Mouse (Mus musculus): ENCODE results near the gene Bmp8a. TPM values are rescaled to one million over a fixed set of nuclear protein-coding genes. Genes with fewer than 3 reads are reported as not detected.
"Not testable (repeated sequence)": the region's sequence is repeated elsewhere in the genome, so short reads cannot be mapped to it uniquely, and the experiment has no call there.

The Bmp8a gene
- polyA plus RNA-seq, 1 experiment from 2014 or later = 0.68 TPM

- not testable (repeated sequence) for H3K9me3 ChIP-seq (ENCODE audit: control insufficient read depth, low read length); H3K9ac ChIP-seq (ENCODE audit: low read length); ATAC-seq (ENCODE audit: low read depth); H3K36me3 ChIP-seq (ENCODE audit: control insufficient read depth, insufficient read depth, low read length); H3K27me3 ChIP-seq (ENCODE audit: control insufficient read depth, insufficient read depth, low read depth, low read length); H3K27ac ChIP-seq (ENCODE audit: low read length); H3K4me2 ChIP-seq (ENCODE audit: low read depth, low read length); H3K4me1 ChIP-seq (replicated peaks; ENCODE audit: control insufficient read depth, insufficient read depth, low read length); H3K4me3 ChIP-seq (ENCODE audit: low read length)
- 72% methylated on average over 10 of the region's 10 CpGs for WGBS
These were observed 7.8 kb downstream of the Bmp8a start for GRCm38 (mm10) chr4:123335244-123335643.

GRCm38 (mm10) chr4:123334177-123334576 is 8.9 kb downstream of the Bmp8a start:
- 48% methylated on average over 3 of the region's 3 CpGs for WGBS
- Histone ChIP-seq H3K4me1 (replicated peaks; ENCODE audit: control insufficient read depth, insufficient read depth, low read length) (no peaks in the 10 kb centered on the region), H3K9me3 (ENCODE audit: control insufficient read depth, low read length) (no peaks in the 10 kb centered on the region), H3K4me2 (ENCODE audit: low read depth, low read length) (no peak overlapping the region), H3K27ac (ENCODE audit: low read length) (no peak overlapping the region), H3K36me3 (ENCODE audit: control insufficient read depth, insufficient read depth, low read length) (no peaks in the 10 kb centered on the region), H3K4me3 (ENCODE audit: low read length) (no peak overlapping the region), H3K27me3 (ENCODE audit: control insufficient read depth, insufficient read depth, low read depth, low read length) (no peaks in the 10 kb centered on the region), H3K9ac (ENCODE audit: low read length) (no peak overlapping the region)
- no peak for ATAC-seq (ENCODE audit: low read depth)

GRCm38 (mm10) chr4:123333151-123333550 is 9.9 kb downstream of the Bmp8a start:
- Histone ChIP-seq H3K9me3 (ENCODE audit: control insufficient read depth, low read length) (no peaks in the 10 kb centered on the region), H3K4me3 (ENCODE audit: low read length) (no peak overlapping the region), H3K4me1 (replicated peaks; ENCODE audit: control insufficient read depth, insufficient read depth, low read length) (no peaks in the 10 kb centered on the region), H3K27me3 (ENCODE audit: control insufficient read depth, insufficient read depth, low read depth, low read length) (no peaks in the 10 kb centered on the region), H3K36me3 (ENCODE audit: control insufficient read depth, insufficient read depth, low read length) (no peaks in the 10 kb centered on the region), H3K4me2 (ENCODE audit: low read depth, low read length) (no peak overlapping the region), H3K9ac (ENCODE audit: low read length) (no peak overlapping the region), H3K27ac (ENCODE audit: low read length) (no peak overlapping the region)
- ATAC-seq (ENCODE audit: low read depth) = no peak
- 92% methylated on average over 4 of the region's 4 CpGs for WGBS

GRCm38 (mm10) chr4:123331961-123332360 is 11.1 kb downstream of the Bmp8a start:
- H3K27ac ChIP-seq (ENCODE audit: low read length); H3K36me3 ChIP-seq (ENCODE audit: control insufficient read depth, insufficient read depth, low read length); ATAC-seq (ENCODE audit: low read depth); H3K4me2 ChIP-seq (ENCODE audit: low read depth, low read length); H3K9me3 ChIP-seq (ENCODE audit: control insufficient read depth, low read length); H3K4me1 ChIP-seq (replicated peaks; ENCODE audit: control insufficient read depth, insufficient read depth, low read length); H3K9ac ChIP-seq (ENCODE audit: low read length); H3K27me3 ChIP-seq (ENCODE audit: control insufficient read depth, insufficient read depth, low read depth, low read length); H3K4me3 ChIP-seq (ENCODE audit: low read length): not testable (repeated sequence)
- 43% methylated on average over 1 of the region's 1 CpGs for WGBS

GRCm38 (mm10) chr4:123331326-123331725 is 11.7 kb downstream of the Bmp8a start:
- 54% methylated on average over 5 of the region's 5 CpGs for WGBS
- Histone ChIP-seq H3K27ac (ENCODE audit: low read length) (no peak overlapping the region), H3K27me3 (ENCODE audit: control insufficient read depth, insufficient read depth, low read depth, low read length) (no peaks in the 10 kb centered on the region), H3K4me2 (ENCODE audit: low read depth, low read length) (no peak overlapping the region), H3K4me1 (replicated peaks; ENCODE audit: control insufficient read depth, insufficient read depth, low read length) (no peaks in the 10 kb centered on the region), H3K36me3 (ENCODE audit: control insufficient read depth, insufficient read depth, low read length) (no peaks in the 10 kb centered on the region), H3K4me3 (ENCODE audit: low read length) (no peak overlapping the region), H3K9me3 (ENCODE audit: control insufficient read depth, low read length) (no peaks in the 10 kb centered on the region), H3K9ac (ENCODE audit: low read length) (no peak overlapping the region)
- ATAC-seq (ENCODE audit: low read depth) = no peak

- Histone ChIP-seq H3K4me1 (replicated peaks; ENCODE audit: control insufficient read depth, insufficient read depth, low read length) (no peaks in the 10 kb centered on the region), H3K27me3 (ENCODE audit: control insufficient read depth, insufficient read depth, low read depth, low read length) (no peaks in the 10 kb centered on the region), H3K4me3 (ENCODE audit: low read length) (no peak overlapping the region), H3K36me3 (ENCODE audit: control insufficient read depth, insufficient read depth, low read length) (no peaks in the 10 kb centered on the region), H3K4me2 (ENCODE audit: low read depth, low read length) (no peak overlapping the region), H3K27ac (ENCODE audit: low read length) (no peak overlapping the region), H3K9me3 (ENCODE audit: control insufficient read depth, low read length) (no peaks in the 10 kb centered on the region), H3K9ac (ENCODE audit: low read length) (no peak overlapping the region)
- ATAC-seq (ENCODE audit: low read depth) = no peak
- 58% methylated on average over 6 of the region's 6 CpGs for WGBS
These were observed 14.1 kb downstream of the Bmp8a start for GRCm38 (mm10) chr4:123328946-123329345.

- Histone ChIP-seq H3K4me3 (ENCODE audit: low read length) (no peak overlapping the region), H3K4me2 (ENCODE audit: low read depth, low read length) (no peak overlapping the region), H3K27me3 (ENCODE audit: control insufficient read depth, insufficient read depth, low read depth, low read length) (peaks cover 5% of the 10 kb centered on the region), H3K9ac (ENCODE audit: low read length) (no peak overlapping the region), H3K9me3 (ENCODE audit: control insufficient read depth, low read length) (no peaks in the 10 kb centered on the region), H3K27ac (ENCODE audit: low read length) (no peak overlapping the region), H3K4me1 (replicated peaks; ENCODE audit: control insufficient read depth, insufficient read depth, low read length) (no peaks in the 10 kb centered on the region), H3K36me3 (ENCODE audit: control insufficient read depth, insufficient read depth, low read length) (no peaks in the 10 kb centered on the region)
- ATAC-seq (ENCODE audit: low read depth) = no peak
- WGBS = 40% methylated on average over 3 of the region's 3 CpGs
These were observed 15.4 kb downstream of the Bmp8a start for GRCm38 (mm10) chr4:123327630-123328029.

GRCm38 (mm10) chr4:123326087-123326486 is 17.0 kb downstream of the Bmp8a start:
- Histone ChIP-seq H3K27ac (ENCODE audit: low read length) (no peak overlapping the region), H3K9ac (ENCODE audit: low read length) (no peak overlapping the region), H3K27me3 (ENCODE audit: control insufficient read depth, insufficient read depth, low read depth, low read length) (peaks cover 5% of the 10 kb centered on the region), H3K4me2 (ENCODE audit: low read depth, low read length) (no peak overlapping the region), H3K36me3 (ENCODE audit: control insufficient read depth, insufficient read depth, low read length) (no peaks in the 10 kb centered on the region), H3K4me1 (replicated peaks; ENCODE audit: control insufficient read depth, insufficient read depth, low read length) (no peaks in the 10 kb centered on the region), H3K9me3 (ENCODE audit: control insufficient read depth, low read length) (no peaks in the 10 kb centered on the region), H3K4me3 (ENCODE audit: low read length) (no peak overlapping the region)
- 60% methylated on average over 3 of the region's 3 CpGs for WGBS
- ATAC-seq (ENCODE audit: low read depth) = peak; percentile 36; the same call in 1 of the 2 replicates

GRCm38 (mm10) chr4:123323534-123323933 is 19.5 kb downstream of the Bmp8a start, which contains the start of gene Oxct2a:
Oxct2a (minus strand) TSS chr4:123323634.
- Histone ChIP-seq H3K9me3 (ENCODE audit: control insufficient read depth, low read length) (no peaks in the 10 kb centered on the region), H3K9ac (ENCODE audit: low read length) (no peak within 1 kb of the TSS), H3K36me3 (ENCODE audit: control insufficient read depth, insufficient read depth, low read length) (no peaks in the 10 kb centered on the region), H3K27me3 (ENCODE audit: control insufficient read depth, insufficient read depth, low read depth, low read length) (peaks cover 5% of the 10 kb centered on the region), H3K4me2 (ENCODE audit: low read depth, low read length) (peak within 1 kb of the TSS; percentile 48), H3K4me1 (replicated peaks; ENCODE audit: control insufficient read depth, insufficient read depth, low read length) (no peaks in the 10 kb centered on the region), H3K4me3 (ENCODE audit: low read length) (peak within 1 kb of the TSS; percentile 24), H3K27ac (ENCODE audit: low read length) (no peak within 1 kb of the TSS)
- no peak for ATAC-seq (ENCODE audit: low read depth)
- WGBS = 13% methylated on average over 13 of the region's 13 CpGs

GRCm38 (mm10) chr4:123322910-123323309 is 20.1 kb downstream of the Bmp8a start:
- H3K9ac ChIP-seq (ENCODE audit: low read length); H3K27ac ChIP-seq (ENCODE audit: low read length); ATAC-seq (ENCODE audit: low read depth); H3K27me3 ChIP-seq (ENCODE audit: control insufficient read depth, insufficient read depth, low read depth, low read length); H3K4me1 ChIP-seq (replicated peaks; ENCODE audit: control insufficient read depth, insufficient read depth, low read length); H3K9me3 ChIP-seq (ENCODE audit: control insufficient read depth, low read length); H3K36me3 ChIP-seq (ENCODE audit: control insufficient read depth, insufficient read depth, low read length): not testable (repeated sequence)
- WGBS = 9% methylated on average over 14 of the region's 38 CpGs
- Histone ChIP-seq H3K4me3 (ENCODE audit: low read length) (peak overlapping the region; percentile 24; the same call in 1 of the 2 replicates), H3K4me2 (ENCODE audit: low read depth, low read length) (peak overlapping the region; percentile 48; the same call in 1 of the 2 replicates)
